Mouse (Mus musculus) erythroblast, embryonic 14.5 days (primary cell): Measurements from ENCODE around the gene Zfr2. TPM values are rescaled to one million over a fixed set of nuclear protein-coding genes. Genes with fewer than 3 reads are reported as not detected.
A peak's percentile ranks its signal among the peaks of the same experiment; 100 is the strongest.
"Not testable (repeated sequence)": the region's sequence is repeated elsewhere in the genome, so short reads cannot be mapped to it uniquely, and the experiment has no call there.

Experiments
- H3K27me3 ChIP-seq: 2 replicates; pipeline ENCODE4 v1.6.1; 2012; ENCODE audit warnings: inconsistent platforms; ENCODE audit not compliant: control insufficient read depth
- H3K36me3 ChIP-seq: 2 replicates; pipeline ENCODE4 v1.6.1; 2012; ENCODE audit warnings: mild to moderate bottlenecking, inconsistent platforms; ENCODE audit not compliant: control insufficient read depth
- H3K4me1 ChIP-seq: 2 replicates; pipeline ENCODE4 v1.6.1; 2012; ENCODE audit warnings: inconsistent platforms; ENCODE audit not compliant: control insufficient read depth
- H3K4me3 ChIP-seq: replicated peaks from 2 replicates; pipeline ENCODE3; 2012; ENCODE audit warnings: moderate library complexity, mild to moderate bottlenecking, inconsistent platforms
- H3K9me3 ChIP-seq: 2 replicates; pipeline ENCODE4 v1.6.1; 2012; ENCODE audit warnings: low read length, inconsistent platforms, mixed read lengths; ENCODE audit not compliant: control insufficient read depth
- GATA1 ChIP-seq: IDR thresholded peaks from 2 replicates; pipeline ENCODE4 v1.6.1; 2012; ENCODE audit warnings: low read length, inconsistent platforms, mixed read lengths
- TAL1 ChIP-seq: IDR thresholded peaks from 3 replicates; pipeline ENCODE4 v1.6.1; 2012; ENCODE audit warnings: low read length, inconsistent platforms, mixed read lengths
- polyA plus RNA-seq: library from polyadenylated mRNA; stranded (reverse); fragments of >175 nt; gene quantifications from 2 replicates; pipeline ENCODE4 v1.2.3, GENCODE M21; 2012

Gene Zfr2
- polyA plus RNA-seq, 1 experiment: not detected

GRCm38 (mm10) chr10:81217964-81218363, 15.0 kb upstream of the Zfr2 start:
- no peak overlapping the region for H3K4me3 ChIP-seq
- no peak for TF ChIP-seq GATA1
- TF ChIP-seq TAL1: no peak
- no peaks in the 10 kb centered on the region for H3K9me3 ChIP-seq
- peaks cover 12% of the 10 kb centered on the region for H3K27me3 ChIP-seq
- no peaks in the 10 kb centered on the region; the same call in 1 of the 2 replicates for H3K4me1 ChIP-seq
- no peaks in the 10 kb centered on the region for H3K36me3 ChIP-seq

- Histone ChIP-seq H3K27me3 (peaks cover 7% of the 10 kb centered on the region), H3K4me1 (no peaks in the 10 kb centered on the region; the same call in 1 of the 2 replicates), H3K9me3 (no peaks in the 10 kb centered on the region), H3K36me3 (no peaks in the 10 kb centered on the region), H3K4me3 (no peak overlapping the region)
- TF ChIP-seq TAL1 (no peak), GATA1 (no peak)
Measured at GRCm38 (mm10) chr10:81221402-81222015, 11.4 kb upstream of the Zfr2 start.

GRCm38 (mm10) chr10:81223731-81224130, 9.2 kb upstream of the Zfr2 start:
- H3K4me3 ChIP-seq: not testable (repeated sequence)

GRCm38 (mm10) chr10:81229735-81230437, 3.1 kb upstream of the Zfr2 start:
- Histone ChIP-seq H3K4me3 (no peak overlapping the region), H3K27me3 (peaks cover 54% of the 10 kb centered on the region), H3K9me3 (0 out of 2 replicates have a peak, but pooled peaks cover 2% of the 10 kb centered on the region), H3K36me3 (no peaks in the 10 kb centered on the region), H3K4me1 (peaks cover 21% of the 10 kb centered on the region)
- TF ChIP-seq GATA1 (no peak), TAL1 (no peak)

More at GRCm38 (mm10) chr10:81223731-81224130, 9.2 kb upstream of the Zfr2 start:
- peaks cover 16% of the 10 kb centered on the region for H3K27me3 ChIP-seq
- H3K4me1 ChIP-seq, H3K36me3 ChIP-seq, H3K9me3 ChIP-seq: not testable (repeated sequence)

GRCm38 (mm10) chr10:81230438-81231332, 2.3 kb upstream of the Zfr2 start, which contains the start of gene Atcay:
Atcay (minus strand) TSS chr10:81230833.
- Histone ChIP-seq H3K4me3 (no peak within 1 kb of the TSS), H3K36me3 (no peaks in the 10 kb centered on the region), H3K27me3 (peaks cover 54% of the 10 kb centered on the region), H3K9me3 (0 out of 2 replicates have a peak, but pooled peaks cover 2% of the 10 kb centered on the region), H3K4me1 (peaks cover 21% of the 10 kb centered on the region)
- TF ChIP-seq GATA1 (no peak), TAL1 (no peak)

- H3K4me3 ChIP-seq: no peak overlapping the region
- no peak for TF ChIP-seq GATA1
- no peak for TF ChIP-seq TAL1
- H3K36me3 ChIP-seq: no peaks in the 10 kb centered on the region
- H3K4me1 ChIP-seq: peaks cover 21% of the 10 kb centered on the region
- peaks cover 54% of the 10 kb centered on the region for H3K27me3 ChIP-seq
- 0 out of 2 replicates have a peak, but pooled peaks cover 2% of the 10 kb centered on the region for H3K9me3 ChIP-seq
Measured at GRCm38 (mm10) chr10:81231436-81231835, 1.5 kb upstream of the Zfr2 start.

GRCm38 (mm10) chr10:81233226-81233585, 251 bp downstream of the Zfr2 start:
- Histone ChIP-seq H3K4me1 (peaks cover 25% of the 10 kb centered on the region), H3K36me3 (no peaks in the 10 kb centered on the region), H3K27me3 (peaks cover 56% of the 10 kb centered on the region), H3K9me3 (0 out of 2 replicates have a peak, but pooled peaks cover 2% of the 10 kb centered on the region), H3K4me3 (peak overlapping the region; percentile 72)
- TF ChIP-seq GATA1: no peak
- no peak for TF ChIP-seq TAL1

- Histone ChIP-seq H3K9me3 (0 out of 2 replicates have a peak, but pooled peaks cover 2% of the 10 kb centered on the region), H3K4me1 (peaks cover 25% of the 10 kb centered on the region), H3K4me3 (no peak overlapping the region), H3K36me3 (no peaks in the 10 kb centered on the region), H3K27me3 (peaks cover 54% of the 10 kb centered on the region)
- TF ChIP-seq TAL1 (no peak), GATA1 (no peak)
Measured at GRCm38 (mm10) chr10:81234206-81234605, 1.3 kb downstream of the Zfr2 start.
